8 mouse cellular contexts compared by ENCODE assay signal in genomic region chr4:120951428-120951973, GRCm38 (mm10). TPM values are rescaled to one million over a fixed set of nuclear protein-coding genes. Genes with fewer than 3 reads are reported as not detected.
DNase-seq lines count a peak whose midpoint lies in the region; ATAC-seq lines count a peak whose summit lies in the region.

Gene Zfp69, minus strand, starts transcription at chr4:120951699.

- WGBS in hindbrain, embryonic 10.5 days, result under 1% methylated on average over 60 of the region's 60 CpGs

- DNase-seq in NIH3T3 (ENCODE audit: low read depth), result peak; percentile 97
- peak; percentile 86 for DNase-seq in cerebellum, adult 9-10 months
- DNase-seq in hindbrain, embryonic 10.5 days (ENCODE audit: low spot score), result peak; percentile 92
- peak; percentile 76 to 84 for DNase-seq in layer of hippocampus, postnatal 14 days (ENCODE audit: low spot score in 2 of 2)
- DNase-seq in lung, postnatal 14 days, result peak; percentile 93
- DNase-seq in ovary, postnatal 36 days (ENCODE audit: low spot score), result peak; percentile 92
- DNase-seq in thymus, postnatal 14 days, result peak; percentile 94

- peaks cover 24% of the 10 kb centered on the region; the same call in 1 of the 2 replicates for H3K4me1 ChIP-seq in hindbrain, embryonic 10.5 days (replicated peaks)

- peak; percentile 95 for ATAC-seq in frontal cortex, adult (ENCODE audit: low TSS enrichment)

- H3K36me3 ChIP-seq in hindbrain, embryonic 10.5 days, result peaks cover 11% of the 10 kb centered on the region

- peak within 1 kb of the TSS; percentile 89 for H3K4me3 ChIP-seq in hindbrain, embryonic 10.5 days

- no peaks in the 10 kb centered on the region for H3K27me3 ChIP-seq in hindbrain, embryonic 10.5 days (ENCODE audit: insufficient read depth, poor library complexity, severe bottlenecking)

- H3K9me3 ChIP-seq in hindbrain, embryonic 10.5 days, result no peaks in the 10 kb centered on the region

- peak within 1 kb of the TSS; percentile 94 for H3K27ac ChIP-seq in hindbrain, embryonic 10.5 days

RNA-seq across cellular contexts. Expression of gene Zfp69, which starts in this region (rescaled TPM):
- polyA plus RNA-seq in hindbrain, embryonic 10.5 days (2016; fragmentation: Nextera tagmentation; extraction: Ambion mirVana), result 9.2 and 9.3 TPM in 2 replicates
- total RNA-seq in layer of hippocampus, postnatal 14 days (2021), result 1 to 10 TPM; 1.4 to 2.8 TPM

Comparison
In these comparisons a context has a peak if more than half of its experiments do, and no peak if none do; other contexts are left out.
1. Peak in every context shown above with its lines: DNase-seq, ATAC-seq, H3K4me3 ChIP-seq and H3K27ac ChIP-seq.